Mouse (Mus musculus) C2C12 (cell line): ENCODE results near the gene Spata5.

Experiments
- CEBPB ChIP-seq: IDR thresholded peaks from one replicate; pipeline ENCODE4 v1.6.1; 2011; ENCODE audit warnings: low read depth, mild to moderate bottlenecking, control low read depth, moderate library complexity
- CTCF ChIP-seq: IDR thresholded peaks from one replicate; pipeline ENCODE4 v1.5.1; 2011; ENCODE audit not compliant: control insufficient read depth, insufficient read depth, insufficient read length
- FOSL1 ChIP-seq: IDR thresholded peaks from one replicate; pipeline ENCODE4 v1.8.0; 2011; ENCODE audit warnings: mild to moderate bottlenecking, low read length; ENCODE audit not compliant: poor library complexity, insufficient read depth, severe bottlenecking
- MYOD1 ChIP-seq: IDR thresholded peaks from one replicate; pipeline ENCODE4 v1.6.1; 2011; ENCODE audit warnings: low read depth; ENCODE audit not compliant: control insufficient read depth, insufficient read length
- MYOG ChIP-seq: IDR thresholded peaks from one replicate; pipeline ENCODE4 v1.6.1; 2011; ENCODE audit not compliant: control insufficient read depth, insufficient read length; ENCODE audit errors: extremely low read depth
- USF1 ChIP-seq: IDR thresholded peaks from one replicate; pipeline ENCODE4 v1.6.1; 2011; ENCODE audit warnings: low read depth, mild to moderate bottlenecking, control low read depth, moderate library complexity

- TF ChIP-seq CTCF (no peak), CEBPB (no peak), MYOD1 (no peak), MYOG (no peak), USF1 (no peak), FOSL1 (no peak)
Observed at GRCm38 (mm10) chr3:37469353-37469752, 49.7 kb downstream of the Spata5 start.
